Mouse (Mus musculus) heart, embryonic 13.5 days (tissue): ENCODE measurements around the gene Edn3. TPM values are rescaled to one million over a fixed set of nuclear protein-coding genes. Genes with fewer than 3 reads are reported as not detected.

ENCODE experiments used
- polyA plus RNA-seq: library from polyadenylated mRNA; unstranded; fragments of >200 nt; fragmentation: Nextera tagmentation; extraction: Ambion mirVana; gene quantifications from 2 replicates; pipeline ENCODE4 v1.2.1, GENCODE M21; 2015

Gene Edn3
- polyA plus RNA-seq, 1 experiment from 2014 or later, result 0.99 TPM

Other genes starting within 250 kb of the Edn3 start
- 0.01 TPM in 1 of 2 replicates, not detected in the other for gene Zfp831, start 117.1 kb upstream of the Edn3 start, polyA plus RNA-seq
- not detected in 2 replicates for gene Gm14444, start 249.6 kb downstream of the Edn3 start, polyA plus RNA-seq